Mouse (Mus musculus) thymus, adult 18-20 months (tissue): ENCODE results near the gene Jaml.

Experiments
- DNase-seq, 2 experiments: peaks; one replicate each; pipeline ENCODE4 v3.0.0; 2022; ENCODE audit warnings: mixed read lengths in 2 of 2

The Jaml gene

DNA sequence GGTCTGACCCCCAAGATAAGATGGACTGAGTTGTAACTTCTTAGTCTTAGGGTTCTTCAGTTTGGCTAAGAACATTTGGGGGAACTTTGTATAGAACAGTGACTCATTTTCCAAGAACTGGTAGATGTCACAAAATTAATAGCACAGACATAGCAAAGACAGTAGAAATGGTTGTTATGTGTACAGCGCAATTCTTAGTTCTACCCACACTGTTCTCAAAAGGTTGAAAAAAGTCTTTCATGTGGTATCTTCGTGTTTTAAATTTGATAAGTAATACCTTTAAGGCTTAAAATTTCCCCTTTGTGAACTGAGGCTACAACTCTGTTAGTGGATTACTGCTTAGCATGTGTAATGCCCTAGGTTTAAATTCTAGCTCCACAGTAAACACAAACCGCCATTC lies 4.1 kb downstream of the Jaml start:
- DNase-seq = no peak

DNA sequence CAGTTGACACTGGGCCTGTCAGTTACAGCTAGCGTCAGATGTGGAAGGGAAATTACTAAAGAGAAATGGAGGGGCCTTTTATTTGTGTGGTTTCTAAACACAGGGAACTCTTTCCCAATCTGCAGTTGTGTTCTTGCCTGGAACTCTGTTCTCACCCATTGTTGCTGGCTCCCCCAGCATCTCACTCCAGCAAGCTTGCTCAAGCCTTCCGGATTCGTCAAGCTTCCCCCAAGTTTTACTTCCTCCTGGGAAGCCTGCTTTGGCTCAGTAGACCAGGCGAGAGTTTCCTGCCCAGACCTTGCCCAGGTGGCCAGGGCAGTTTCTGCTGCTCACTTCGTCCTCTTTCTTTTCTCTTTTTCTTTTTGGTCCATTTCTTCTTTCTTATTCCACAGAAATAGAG lies 5.6 kb downstream of the Jaml start:
- DNase-seq = no peak

DNA sequence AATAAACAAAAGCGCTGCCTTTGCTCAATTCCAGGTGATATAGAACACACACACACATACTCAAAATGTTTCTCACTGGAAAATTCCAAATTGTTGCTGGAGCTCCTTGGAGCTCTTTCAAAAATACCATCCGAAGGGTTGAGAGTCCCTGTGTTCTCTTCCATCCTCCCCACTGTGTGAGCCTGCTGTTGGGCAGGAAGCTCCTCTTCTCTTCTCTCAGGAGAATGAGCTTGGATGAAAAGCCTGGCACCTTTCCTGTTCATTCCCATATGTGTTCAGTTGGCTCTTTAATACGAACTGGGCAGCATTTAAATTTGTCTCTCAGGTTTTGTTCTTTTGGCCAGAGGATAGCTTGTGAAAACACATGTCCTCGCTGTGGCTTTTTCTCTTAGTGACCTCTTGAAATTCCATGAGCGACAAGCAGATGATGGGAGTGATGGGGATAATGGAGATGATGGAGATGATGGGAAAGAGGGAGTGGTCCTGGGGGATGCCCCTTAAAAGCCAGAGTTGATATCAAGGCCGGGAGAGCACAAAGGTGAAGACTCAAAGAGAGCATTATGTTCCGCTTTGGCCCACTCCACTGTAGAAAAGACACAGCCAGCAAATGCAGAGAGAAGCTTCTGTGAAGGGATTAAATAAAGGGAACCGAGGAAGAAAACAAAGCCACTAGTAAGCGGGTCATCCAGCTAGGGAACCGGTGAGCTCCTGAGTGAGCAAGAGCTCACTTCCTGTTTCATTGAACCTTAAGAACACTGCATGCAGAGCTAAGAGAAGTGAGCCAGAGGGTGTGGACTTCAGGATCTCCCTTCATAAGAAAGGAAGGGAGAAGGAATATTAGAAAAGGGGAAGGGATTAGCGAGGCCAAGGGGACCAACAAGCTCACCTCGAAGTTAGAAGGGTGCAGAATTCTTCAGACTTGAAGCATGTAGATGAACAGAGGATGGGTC lies 7.0 kb downstream of the Jaml start:
- no peak for DNase-seq

DNA sequence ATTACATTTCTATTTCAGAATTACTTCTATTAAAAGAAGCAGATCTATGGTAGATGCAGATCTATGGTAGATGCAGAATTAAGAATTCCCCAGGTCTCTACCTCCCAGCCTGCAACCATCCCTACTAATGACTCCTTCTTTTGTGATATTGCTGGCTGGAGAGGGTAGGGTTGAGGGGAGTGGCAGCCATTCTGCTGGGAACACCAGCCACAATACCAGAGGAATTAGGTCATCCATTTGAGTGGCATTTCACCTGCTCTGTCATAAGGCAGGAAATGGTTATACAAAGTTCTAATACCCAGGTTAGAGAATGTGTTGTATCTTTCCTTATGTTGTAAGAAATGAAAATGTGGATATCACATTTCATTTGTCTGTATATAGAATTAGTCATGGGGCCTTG lies 9.1 kb downstream of the Jaml start:
- no peak for DNase-seq

DNA sequence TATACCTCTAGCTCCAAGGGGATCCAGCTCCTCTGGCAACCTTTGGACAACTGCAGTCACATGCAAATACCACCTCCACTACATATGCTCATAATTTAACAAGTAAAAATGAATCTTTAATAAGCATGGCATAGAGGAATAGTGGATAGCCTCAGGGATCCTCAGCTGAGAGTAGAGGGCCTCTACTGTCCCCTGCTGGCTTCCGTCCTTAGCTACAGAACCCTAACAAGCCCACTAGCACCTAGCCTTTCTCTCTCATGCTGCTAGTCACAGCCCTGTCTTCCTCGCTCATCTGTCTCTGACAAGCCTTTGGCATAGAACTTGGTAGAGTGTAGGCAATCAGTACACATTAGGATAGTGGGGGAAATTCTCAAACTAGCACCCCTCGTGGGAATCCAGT lies 11.8 kb downstream of the Jaml start:
- no peak for DNase-seq

DNA sequence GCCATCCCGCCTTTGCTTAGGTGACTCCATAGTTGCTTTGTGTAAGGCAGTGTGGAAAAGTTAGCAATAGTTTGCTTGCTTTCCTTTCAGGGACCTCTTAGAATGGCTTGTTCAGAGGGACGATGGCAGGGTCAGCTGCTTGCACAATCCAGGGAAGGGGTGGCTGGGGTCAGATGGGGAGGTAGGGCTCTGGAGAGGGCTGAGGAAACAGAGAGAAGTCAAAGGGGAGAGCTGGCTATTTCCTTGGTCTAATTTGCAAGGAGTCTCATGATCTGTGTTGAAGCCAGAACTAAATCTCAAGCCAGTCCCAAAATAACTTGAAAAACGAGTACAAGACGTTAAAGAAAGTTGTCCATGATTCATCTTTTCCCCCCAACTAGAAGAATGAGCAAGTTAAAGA lies 13.7 kb downstream of the Jaml start:
- no peak for DNase-seq

DNA sequence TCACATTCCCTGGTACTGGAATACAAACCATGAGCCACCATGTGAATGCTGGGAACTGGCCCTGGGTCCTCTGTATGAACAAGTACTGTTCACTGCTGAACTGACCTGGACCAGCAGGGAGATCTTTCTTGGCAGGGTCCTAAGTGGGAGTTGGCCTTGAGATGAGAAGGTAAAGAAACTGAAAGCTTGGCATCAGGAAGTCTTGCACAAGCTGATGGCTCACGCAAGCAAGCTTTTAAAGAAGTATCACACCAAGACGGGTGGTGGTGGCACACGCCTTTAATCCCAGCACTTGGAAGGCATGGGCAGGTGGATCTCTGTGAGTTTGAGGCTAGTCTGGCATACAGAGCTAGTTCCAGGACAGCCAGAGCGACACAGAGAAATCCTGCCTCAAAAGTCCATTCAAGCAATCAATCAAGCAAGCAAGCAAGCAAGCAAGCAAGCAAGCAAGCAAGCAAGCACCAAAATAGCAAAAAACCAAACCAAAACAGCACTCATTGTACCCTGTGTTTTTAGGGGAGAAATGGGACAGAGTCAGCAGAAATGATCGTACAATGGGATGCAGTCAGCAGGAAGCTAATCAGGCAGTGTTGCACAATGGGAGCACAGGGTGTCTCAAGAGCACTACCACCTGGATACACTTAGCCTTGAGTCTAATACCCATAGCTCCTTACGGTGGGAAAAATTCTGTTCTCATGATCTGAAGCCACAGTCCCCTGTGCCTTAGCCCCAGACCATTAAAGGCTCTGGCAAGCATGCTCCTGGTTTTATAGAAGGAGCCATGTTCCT lies 16.4 kb downstream of the Jaml start:
- DNase-seq = no peak

DNA sequence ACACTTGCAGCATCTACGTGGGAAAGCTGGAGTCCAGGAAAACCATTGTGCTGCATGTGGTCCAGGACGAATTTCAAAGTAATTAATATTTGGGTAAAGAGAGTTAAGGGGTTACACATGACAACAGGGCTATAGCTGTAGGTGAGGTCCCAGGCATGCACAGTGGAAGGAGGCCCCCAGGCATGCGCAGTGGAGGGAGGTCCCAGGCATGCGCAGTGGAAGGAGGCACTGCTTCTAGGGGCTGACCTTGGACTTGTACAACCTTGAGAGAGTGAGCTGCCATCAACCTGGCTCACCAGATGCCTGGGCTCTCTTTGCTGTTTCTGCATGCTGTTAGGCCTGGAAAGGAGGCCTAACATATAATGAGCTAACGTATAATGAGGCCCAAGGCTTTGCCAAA lies 18.9 kb downstream of the Jaml start:
- no peak for DNase-seq

DNA sequence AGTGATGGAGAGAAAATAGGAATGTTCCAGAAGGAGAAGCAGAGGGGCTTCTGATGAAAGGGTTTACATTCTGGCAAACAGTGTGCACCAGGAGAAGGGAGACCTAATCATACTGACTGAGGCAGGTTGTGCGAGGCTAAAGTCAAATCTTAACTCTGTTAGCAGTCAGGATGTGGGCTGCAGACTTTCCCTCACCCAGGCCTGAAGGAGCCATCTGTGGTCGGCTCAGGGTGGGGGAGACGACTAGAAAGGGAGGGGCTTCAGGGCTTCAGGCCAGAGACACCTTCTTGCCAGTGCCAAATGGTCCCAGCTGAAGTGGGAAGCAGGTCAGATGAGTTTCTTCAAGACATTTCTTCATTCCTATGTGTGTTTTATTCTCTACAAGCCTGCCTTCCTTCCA lies 19.4 kb downstream of the Jaml start:
- DNase-seq = peak; percentile 39 to 52

DNA sequence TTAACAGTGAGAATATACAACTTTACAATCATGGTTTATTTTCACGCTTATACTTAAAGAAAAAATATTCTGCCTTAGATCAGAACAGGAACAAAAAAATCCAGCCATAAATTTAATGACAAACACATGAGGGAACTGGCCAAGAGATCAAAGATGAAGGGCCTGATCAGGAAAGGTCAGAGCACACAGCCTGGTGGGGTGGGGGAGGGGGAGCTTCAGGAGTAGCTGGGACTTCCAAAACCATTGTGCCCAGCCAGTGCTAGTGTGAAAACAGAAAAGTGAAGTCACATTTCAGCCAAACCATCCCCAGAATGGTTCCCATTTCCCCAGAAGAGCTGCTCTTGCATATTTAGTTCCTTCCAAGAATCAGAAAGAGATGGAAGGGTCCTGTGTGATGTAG lies 23.5 kb downstream of the Jaml start:
- DNase-seq = no peak

DNA sequence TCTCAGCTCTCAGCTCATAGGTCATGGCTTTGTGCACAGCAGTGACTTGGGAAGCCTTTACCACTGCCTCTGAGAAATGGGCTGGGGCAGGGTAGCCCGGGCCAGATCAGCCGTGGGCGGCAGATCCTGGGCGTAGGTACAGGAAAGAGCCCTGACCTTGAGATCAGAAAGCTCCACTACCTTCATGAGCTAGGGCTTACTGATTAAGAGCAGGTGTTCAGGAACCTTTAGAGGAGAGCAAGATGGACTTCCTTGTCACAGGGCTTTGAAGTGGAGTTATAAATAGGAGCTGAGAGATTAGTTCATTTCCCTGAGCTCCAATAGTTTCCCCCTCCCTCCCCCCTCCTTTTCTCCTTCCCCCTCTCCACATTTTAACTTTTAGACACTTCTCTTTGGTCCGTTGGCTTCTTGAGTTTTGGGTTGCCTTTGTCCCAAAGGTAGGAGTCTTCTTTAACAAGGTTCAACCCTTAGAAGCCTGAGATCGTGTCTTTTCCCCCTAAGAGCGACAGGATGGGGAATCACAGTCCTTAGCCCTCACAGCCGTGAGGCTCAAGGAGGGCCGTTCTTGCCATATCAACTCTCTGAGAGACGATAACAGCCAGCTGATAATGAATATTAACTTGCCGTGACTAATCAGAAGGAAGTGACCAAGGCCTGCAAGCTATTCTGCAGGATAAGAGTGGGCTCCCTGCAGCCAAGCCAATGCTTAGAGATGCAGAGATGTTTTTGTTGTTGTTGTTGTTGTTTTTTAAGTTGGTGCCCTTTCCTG lies 24.4 kb downstream of the Jaml start:
- no peak for DNase-seq

DNA sequence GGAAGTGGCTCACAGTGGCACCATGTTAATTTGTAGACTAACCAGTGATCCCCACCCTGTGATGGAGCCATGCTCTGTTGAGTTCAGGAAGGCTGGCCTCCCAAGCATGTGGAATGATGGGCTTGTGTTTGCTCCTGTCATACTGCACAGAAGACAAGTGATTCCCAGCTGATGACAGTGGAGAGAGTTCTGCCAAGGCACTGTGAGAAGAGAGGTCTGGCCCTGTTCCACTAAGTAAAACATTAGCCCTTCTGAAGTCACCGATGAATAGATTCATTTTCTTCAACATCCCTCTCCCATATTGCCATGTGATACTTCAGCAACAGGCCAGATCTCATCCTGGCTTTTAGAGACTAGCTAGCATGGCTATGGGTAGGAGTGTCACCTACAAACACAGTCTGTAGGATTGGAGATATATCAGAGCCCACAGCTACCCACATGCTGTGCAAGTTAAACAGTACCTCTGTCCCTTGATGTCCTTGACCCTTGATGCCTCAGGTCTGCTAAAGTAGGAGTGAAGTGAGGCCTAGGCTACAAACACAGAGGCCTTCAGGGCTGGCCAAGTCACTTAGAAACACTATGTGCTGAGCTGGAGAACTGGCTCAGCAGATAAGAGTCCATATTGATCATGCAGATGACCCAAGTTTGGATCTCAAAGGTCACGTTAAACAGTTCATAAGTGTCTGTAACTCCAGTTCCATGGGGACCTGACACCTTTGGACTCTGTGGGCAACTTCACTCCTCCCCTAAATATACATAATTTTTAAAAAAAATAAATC lies 26.8 kb downstream of the Jaml start:
- DNase-seq = no peak

DNA sequence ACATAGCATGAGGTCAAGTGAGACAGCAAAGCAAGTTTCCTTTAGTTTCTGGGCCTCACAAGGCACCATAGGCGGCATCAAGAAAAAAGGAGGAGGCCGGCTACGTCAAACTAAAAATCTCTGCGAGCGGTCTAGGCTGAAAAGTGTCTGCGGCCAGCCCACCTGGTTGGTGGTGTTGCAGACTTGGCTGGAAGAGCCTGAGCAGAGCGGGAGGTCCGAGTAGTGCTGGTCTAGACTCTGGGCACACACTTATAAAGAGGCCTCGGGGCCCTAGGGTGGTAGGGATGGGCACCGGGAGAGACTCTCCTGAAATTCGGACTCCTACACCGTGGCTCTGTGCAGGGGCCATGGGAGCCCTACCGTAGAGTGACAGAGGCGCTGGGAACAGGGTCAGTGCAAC lies 36.7 kb downstream of the Jaml start:
- DNase-seq = no peak

DNA sequence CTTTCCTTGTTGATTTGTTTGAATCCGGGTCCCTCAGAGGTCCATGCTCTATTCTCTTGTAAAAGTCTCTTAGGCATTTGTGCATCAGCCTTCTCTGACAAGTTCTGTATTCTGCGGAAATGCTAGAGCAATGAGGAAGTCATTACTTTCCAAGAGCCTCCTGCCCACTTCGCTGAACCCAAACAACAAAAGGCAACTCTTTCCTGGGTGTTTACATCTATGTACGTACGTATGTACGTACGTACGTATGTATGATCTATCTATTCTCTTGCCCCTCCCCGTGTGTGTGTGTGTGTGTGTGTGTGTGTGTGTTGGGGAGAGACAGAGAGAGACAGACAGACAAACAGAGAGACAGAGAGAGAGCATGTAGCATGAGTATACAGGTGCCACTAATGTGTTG lies 37.8 kb downstream of the Jaml start:
- no peak for DNase-seq

DNA sequence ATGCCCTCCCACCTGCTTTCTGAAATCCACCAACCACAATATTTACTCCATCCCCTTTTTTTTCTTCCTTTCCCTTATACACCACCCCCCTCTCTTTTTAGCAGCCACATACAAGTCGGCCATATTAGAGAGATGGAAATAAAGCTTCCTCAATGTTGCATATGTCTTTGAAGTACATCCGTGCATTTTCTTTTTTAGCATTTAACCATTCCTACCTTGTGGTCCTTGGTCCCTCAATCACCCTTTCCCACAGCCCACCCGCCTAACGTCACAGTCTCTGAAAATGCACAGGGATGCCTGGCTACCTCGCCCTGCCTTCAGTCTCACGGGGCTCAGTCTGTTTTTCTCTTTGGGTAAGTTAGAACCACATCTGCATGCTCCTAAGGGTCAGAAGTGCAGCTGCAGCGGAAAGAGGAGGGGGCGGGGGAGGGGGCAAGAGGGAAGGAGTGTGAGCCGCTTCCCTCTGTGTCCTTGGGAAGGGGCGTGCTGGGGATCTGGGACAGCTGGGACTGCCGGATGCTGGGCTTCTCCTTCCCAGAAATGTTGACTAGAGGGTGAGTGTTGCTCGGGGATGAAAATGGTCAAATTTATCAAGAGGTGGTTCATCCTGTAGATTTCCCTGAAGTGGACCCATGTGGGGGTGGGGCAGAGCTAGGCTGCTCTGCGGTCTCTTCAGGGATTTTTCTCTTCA lies 38.9 kb downstream of the Jaml start, which contains the start of gene Scn2b:
Scn2b (plus strand) TSS at position 42 of the 691 bp plus-strand sequence.
- DNase-seq = peak in 1 of 2 experiments; percentile 55

DNA sequence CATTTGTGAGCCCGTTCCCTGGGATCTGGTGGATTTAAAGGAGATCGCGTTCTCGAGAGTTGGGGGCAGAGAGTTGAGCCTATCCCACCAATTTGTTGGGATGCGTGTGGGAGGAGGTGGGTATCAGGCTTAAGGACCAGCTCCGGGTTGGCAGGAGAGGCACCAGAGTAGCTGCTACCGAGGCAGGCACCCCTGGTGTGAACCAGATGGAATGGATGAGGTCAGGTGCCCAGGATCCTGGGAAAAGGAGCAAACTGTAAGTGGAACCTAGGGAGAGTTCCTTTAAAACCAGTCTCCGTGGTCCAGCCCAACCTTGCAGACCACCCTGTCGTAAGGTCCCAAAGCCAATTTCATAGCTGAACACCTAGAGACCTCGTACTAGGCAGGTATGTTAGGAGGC lies 39.6 kb downstream of the Jaml start:
- DNase-seq = no peak

DNA sequence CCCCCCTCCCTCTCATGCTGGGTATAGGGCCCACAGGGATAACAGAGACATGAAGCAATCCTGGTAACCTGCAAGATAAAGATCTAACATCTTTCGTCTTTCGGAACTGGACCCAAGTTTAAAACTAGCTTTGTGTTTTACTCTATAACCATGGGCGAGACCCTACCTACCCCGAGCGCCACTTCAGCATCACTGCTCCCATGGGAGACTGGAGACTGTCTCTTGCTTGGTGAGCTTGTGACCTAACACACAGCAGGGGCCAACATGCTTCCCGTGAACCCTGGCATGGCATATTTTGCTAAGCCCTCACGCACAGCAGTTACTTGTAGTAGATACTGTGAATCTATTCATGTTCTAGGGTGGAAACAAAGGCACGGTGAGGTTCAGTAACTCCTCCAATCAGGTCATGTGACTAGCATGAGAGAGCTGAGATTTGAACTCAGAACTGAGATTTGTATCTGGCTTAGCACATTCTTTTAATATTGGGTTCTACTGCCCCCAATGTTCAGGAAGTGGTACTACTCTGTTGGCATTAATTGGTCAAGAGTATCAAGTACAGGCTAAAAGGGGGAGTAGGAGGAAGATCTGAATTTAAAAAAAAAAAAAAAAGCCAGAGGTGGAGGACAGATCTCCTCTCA lies 40.5 kb downstream of the Jaml start:
- DNase-seq = no peak

DNA sequence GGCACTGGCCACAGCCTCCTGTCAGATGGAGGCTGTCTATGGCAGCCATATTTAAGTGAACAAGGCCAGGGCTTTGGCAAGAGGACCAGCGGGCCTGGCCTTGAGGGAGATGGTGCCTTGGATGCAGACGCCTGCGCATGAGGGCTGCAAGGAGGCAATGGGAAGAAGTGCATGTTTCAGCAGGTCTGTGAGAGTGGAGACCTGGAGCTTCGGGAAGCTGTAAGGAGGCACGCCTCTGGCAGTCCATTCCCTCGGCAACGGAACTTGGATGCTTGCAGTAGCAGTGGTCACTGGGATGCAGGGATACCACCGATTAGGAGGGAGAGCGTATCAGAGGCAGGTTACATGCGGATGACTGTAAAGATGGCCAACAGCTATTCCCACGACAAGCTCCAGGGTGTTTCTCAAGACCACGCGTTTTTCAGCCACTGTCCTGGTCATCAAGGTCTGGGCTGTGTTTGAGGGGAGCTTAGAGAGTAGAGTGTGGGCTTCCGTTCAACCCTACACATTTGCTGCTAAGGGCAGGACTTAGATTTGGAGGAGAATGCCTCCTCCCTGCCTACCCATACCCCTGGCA lies 41.1 kb downstream of the Jaml start:
- DNase-seq = no peak

DNA sequence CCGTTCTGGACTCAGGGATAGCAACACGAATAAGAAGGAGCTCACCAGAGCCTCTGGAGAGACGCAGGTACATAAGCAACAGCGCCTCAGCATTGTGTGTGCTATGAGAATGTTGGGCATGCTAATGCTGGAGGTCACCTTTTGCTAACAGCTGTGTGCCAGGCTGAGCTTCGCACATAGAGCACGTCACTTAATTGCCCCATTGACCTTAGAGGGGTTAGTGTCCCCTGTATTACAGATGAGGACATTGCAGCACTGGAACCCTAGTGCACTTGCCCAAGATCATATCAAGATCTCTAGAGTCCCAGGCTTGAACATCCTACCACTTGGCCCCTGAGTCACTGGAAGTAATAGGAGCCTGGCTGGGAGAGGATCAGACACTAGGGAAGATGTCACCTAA lies 41.6 kb downstream of the Jaml start:
- DNase-seq = no peak

DNA sequence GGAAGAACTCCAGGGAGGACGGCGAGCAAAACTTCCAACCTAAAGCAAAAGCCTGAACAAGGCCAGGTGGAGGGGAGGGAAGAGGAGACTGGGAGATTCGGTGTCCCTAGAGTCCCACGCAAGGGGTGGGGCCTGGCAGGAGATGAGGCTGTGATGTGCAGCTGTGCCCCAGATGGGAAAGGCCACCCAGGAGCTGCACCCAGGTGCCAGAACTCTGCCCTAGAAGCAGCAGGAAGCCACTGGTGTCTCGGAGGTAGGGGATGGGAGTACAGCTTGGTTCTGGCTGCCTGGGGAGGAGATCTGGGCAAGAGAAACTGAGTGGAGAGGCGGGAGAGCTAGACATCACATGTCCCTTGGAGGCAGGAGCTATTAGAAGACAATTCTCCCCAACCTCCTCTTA lies 42.0 kb downstream of the Jaml start:
- DNase-seq = peak; percentile 82 to 87

DNA sequence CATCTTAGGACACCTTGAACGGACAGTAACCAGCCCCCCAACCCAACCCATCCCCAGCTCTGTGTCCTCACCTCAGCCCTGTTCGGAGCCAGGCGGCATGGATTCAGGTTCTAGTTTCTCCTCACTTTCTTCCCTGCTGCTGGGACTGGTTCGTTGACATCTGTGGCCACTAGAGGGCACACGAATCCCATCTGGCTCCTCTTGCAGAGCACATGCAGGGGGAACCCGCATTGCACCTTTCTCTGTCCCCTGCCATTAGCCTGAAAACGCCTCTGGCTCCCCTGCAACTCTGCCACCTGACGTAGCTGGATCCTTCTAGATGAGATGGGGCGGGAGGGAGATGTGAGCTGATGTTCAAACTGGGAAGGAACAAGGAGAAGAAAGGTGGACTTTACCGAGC lies 42.8 kb downstream of the Jaml start:
- DNase-seq = peak; percentile 76 to 82
